Mouse (Mus musculus): ENCODE measurements around the gene Itga7. TPM values are rescaled to one million over a fixed set of nuclear protein-coding genes. Genes with fewer than 3 reads are reported as not detected.

Itga7 gene
- polyA plus RNA-seq, 1 experiment from 2014 or later: 4.2 TPM

DNA sequence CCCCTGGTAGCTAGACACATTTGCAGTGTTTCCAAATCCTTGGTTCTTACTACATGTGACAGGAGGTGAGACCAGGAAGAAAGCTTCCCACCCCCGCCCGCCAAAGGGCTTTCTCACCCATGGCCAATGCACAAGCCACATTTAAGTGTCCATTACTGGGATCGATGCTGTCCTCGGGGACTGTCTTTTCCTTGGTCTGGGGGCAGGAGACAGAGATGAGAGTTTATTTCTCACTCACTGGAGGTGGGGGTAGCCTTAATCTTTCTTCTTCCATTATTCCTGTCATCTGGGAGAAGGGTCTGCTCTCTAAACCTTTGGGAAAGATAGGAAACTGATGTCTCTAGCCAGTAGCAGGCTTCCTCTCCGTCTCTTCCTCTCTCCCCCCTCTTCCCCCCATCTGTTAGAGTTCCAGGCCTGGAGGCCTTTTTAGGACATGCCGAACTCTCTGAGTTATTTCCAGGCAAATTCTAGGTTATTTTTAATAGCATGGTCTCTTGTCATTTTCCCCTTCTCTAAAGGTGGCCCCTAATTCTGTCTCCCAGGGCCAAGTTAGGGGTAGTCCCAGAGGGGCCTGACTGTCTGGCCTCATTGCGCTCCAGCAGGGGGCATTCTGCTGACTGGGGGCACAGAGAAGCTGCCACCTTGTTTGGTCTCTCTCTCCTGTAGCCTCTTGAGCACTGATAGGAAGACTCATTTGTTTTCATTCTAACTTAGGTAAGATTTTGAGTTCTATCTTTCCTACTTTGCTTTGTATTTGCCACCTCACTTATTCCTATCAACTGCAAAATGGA is 1.6 kb downstream of the Itga7 start:
- Histone ChIP-seq H3K9me3 (ENCODE audit: control insufficient read depth, low read length) (no peaks in the 10 kb centered on the region), H3K36me3 (ENCODE audit: control insufficient read depth, insufficient read depth, low read length) (no peaks in the 10 kb centered on the region), H3K4me2 (ENCODE audit: low read depth) (no peak overlapping the region), H3K27ac (ENCODE audit: low read depth, low read length) (no peak overlapping the region), H3K4me3 (ENCODE audit: low read depth, low read length) (no peak overlapping the region), H3K4me1 (ENCODE audit: control insufficient read depth, insufficient read depth, low read length) (no peaks in the 10 kb centered on the region), H3K9ac (ENCODE audit: low read length) (no peak overlapping the region), H3K27me3 (ENCODE audit: control insufficient read depth, insufficient read depth, low read length) (peaks cover 34% of the 10 kb centered on the region)
- DNase-seq (ENCODE audit: low spot score) (no peak), ATAC-seq (ENCODE audit: insufficient read depth, low FRiP score, low TSS enrichment) (no peak)
- 65% methylated on average over 7 of the region's 7 CpGs for WGBS

DNA sequence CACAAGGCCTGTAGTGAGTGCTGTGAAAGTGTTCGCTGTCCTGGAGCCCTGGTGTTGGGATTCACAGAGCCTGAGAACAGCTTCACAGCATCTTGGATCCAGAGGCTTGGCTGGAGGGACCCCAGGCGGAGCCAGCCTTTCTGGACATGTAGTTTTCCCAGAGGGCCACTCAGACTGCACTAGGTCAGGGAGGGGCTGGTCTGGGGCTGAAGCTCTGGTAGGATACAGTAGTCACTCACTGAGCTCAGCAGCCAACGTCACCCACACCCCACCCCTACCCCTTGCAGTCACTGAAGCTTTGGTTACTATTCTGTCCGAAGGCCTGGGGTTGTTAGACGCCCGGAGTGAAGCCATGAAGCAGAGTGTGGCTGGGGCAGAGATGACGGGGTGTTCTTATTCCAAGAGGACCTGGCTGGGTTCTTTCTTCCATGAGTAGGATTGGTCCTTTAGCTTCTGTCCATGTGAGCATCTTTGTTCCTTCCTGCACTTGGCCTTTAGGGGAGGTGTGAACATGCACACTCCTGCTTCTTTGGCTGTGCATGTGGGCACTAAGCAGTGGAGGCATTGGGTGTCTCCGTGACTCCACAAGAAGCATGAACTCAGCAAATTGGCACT is 2.3 kb downstream of the Itga7 start:
- no peak overlapping the region for H3K9ac ChIP-seq (ENCODE audit: low read length)
- 75% methylated on average over 8 of the region's 8 CpGs for WGBS
- H3K4me1 ChIP-seq (ENCODE audit: control insufficient read depth, insufficient read depth, low read length): no peaks in the 10 kb centered on the region
- H3K27me3 ChIP-seq (ENCODE audit: control insufficient read depth, insufficient read depth, low read length): peaks cover 34% of the 10 kb centered on the region
- no peaks in the 10 kb centered on the region for H3K36me3 ChIP-seq (ENCODE audit: control insufficient read depth, insufficient read depth, low read length)
- ATAC-seq (ENCODE audit: insufficient read depth, low FRiP score, low TSS enrichment) (no peak), DNase-seq (ENCODE audit: low spot score) (no peak)
- no peak overlapping the region for H3K4me2 ChIP-seq (ENCODE audit: low read depth)
- H3K9me3 ChIP-seq (ENCODE audit: control insufficient read depth, low read length): no peaks in the 10 kb centered on the region
- H3K4me3 ChIP-seq (ENCODE audit: low read depth, low read length): no peak overlapping the region
- no peak overlapping the region for H3K27ac ChIP-seq (ENCODE audit: low read depth, low read length)

DNA sequence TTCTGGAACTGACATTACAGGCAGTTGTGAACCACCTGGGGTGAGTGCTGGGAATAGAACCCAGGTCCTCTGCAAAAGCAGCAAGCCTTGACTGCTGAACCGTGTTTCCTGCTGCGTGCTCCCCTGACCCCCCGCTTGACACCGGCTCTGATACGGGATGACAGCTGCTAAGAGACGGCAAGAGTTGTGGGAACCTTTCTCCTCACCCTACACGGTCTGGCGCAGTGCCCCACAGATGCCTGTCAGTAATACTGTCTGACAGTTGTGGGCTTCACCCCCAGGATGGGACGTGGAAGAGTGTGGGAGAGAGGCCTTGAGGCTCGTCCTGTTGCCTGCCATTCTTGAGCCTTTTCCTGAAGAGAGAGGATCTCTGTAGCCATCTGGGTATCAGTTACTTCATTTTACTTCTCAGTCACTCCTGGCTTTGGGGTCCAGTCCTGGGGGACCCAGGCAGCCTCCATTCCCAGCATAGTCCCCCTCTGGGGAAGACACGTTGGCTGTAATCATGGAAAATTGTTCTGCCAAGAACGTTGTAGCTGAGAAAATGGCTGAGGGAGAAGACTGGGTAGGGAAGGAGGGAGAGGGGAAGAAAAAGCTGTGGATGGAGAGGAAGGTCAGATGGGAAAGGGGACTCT is 4.3 kb downstream of the Itga7 start:
- Histone ChIP-seq H3K27ac (ENCODE audit: low read depth, low read length) (no peak overlapping the region), H3K4me2 (ENCODE audit: low read depth) (no peak overlapping the region), H3K27me3 (ENCODE audit: control insufficient read depth, insufficient read depth, low read length) (peaks cover 24% of the 10 kb centered on the region), H3K4me3 (ENCODE audit: low read depth, low read length) (no peak overlapping the region), H3K9me3 (ENCODE audit: control insufficient read depth, low read length) (no peaks in the 10 kb centered on the region), H3K9ac (ENCODE audit: low read length) (no peak overlapping the region), H3K36me3 (ENCODE audit: control insufficient read depth, insufficient read depth, low read length) (no peaks in the 10 kb centered on the region), H3K4me1 (ENCODE audit: control insufficient read depth, insufficient read depth, low read length) (no peaks in the 10 kb centered on the region)
- DNase-seq (ENCODE audit: low spot score) (no peak), ATAC-seq (ENCODE audit: insufficient read depth, low FRiP score, low TSS enrichment) (no peak)
- WGBS: 69% methylated on average over 12 of the region's 12 CpGs

DNA sequence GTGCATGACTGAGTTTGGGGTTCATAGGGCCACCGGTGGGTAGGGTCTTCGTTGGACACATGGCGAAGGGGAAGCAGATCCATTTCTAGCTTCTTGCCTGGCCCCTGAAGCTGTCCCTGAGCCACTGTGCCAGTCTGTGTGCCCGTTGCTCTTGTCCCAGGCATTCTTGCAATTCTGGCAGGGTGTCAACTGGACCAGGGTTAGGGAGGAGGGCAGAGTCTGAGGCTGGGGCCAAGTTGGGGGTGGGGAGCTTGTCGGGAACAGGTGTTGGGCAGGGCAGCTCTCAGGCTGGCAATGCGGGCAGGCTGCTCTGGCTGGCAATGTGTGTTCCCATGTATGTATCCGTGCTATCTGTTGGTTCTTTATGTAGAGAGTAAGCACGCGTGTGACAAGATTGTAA is 4.8 kb downstream of the Itga7 start:
- no peak for DNase-seq (ENCODE audit: low spot score)
- no peaks in the 10 kb centered on the region for H3K4me1 ChIP-seq (ENCODE audit: control insufficient read depth, insufficient read depth, low read length)
- no peak overlapping the region for H3K27ac ChIP-seq (ENCODE audit: low read depth, low read length)
- H3K9me3 ChIP-seq (ENCODE audit: control insufficient read depth, low read length): no peaks in the 10 kb centered on the region
- H3K4me2 ChIP-seq (ENCODE audit: low read depth): no peak overlapping the region
- WGBS: 82% methylated on average over 9 of the region's 9 CpGs
- no peak overlapping the region for H3K4me3 ChIP-seq (ENCODE audit: low read depth, low read length)
- H3K9ac ChIP-seq (ENCODE audit: low read length): no peak overlapping the region
- no peak for ATAC-seq (ENCODE audit: insufficient read depth, low FRiP score, low TSS enrichment)
- peaks cover 19% of the 10 kb centered on the region for H3K27me3 ChIP-seq (ENCODE audit: control insufficient read depth, insufficient read depth, low read length)
- no peaks in the 10 kb centered on the region for H3K36me3 ChIP-seq (ENCODE audit: control insufficient read depth, insufficient read depth, low read length)

DNA sequence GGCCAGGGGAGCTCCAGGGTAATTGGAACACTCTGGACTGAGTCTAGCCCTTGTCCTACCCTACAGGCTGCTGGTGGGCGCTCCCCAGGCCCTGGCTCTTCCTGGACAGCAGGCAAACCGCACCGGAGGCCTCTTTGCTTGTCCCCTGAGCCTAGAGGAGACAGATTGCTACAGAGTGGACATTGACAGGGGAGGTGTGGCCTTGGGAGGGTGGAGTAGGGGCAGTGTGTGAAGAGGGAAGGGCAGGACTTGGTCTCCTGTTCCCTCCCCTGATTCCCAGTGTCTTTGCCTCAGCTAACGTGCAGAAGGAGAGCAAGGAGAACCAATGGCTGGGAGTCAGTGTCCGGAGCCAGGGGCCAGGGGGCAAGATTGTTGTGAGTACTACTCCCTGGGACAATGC is 5.4 kb downstream of the Itga7 start:
- DNase-seq (ENCODE audit: low spot score) (no peak), ATAC-seq (ENCODE audit: insufficient read depth, low FRiP score, low TSS enrichment) (no peak)
- peaks cover 14% of the 10 kb centered on the region for H3K27me3 ChIP-seq (ENCODE audit: control insufficient read depth, insufficient read depth, low read length)
- H3K27ac ChIP-seq (ENCODE audit: low read depth, low read length): no peak overlapping the region
- no peak overlapping the region for H3K4me2 ChIP-seq (ENCODE audit: low read depth)
- H3K36me3 ChIP-seq (ENCODE audit: control insufficient read depth, insufficient read depth, low read length): no peaks in the 10 kb centered on the region
- H3K4me1 ChIP-seq (ENCODE audit: control insufficient read depth, insufficient read depth, low read length): no peaks in the 10 kb centered on the region
- H3K4me3 ChIP-seq (ENCODE audit: low read depth, low read length): no peak overlapping the region
- WGBS: 59% methylated on average over 5 of the region's 5 CpGs
- no peak overlapping the region for H3K9ac ChIP-seq (ENCODE audit: low read length)
- H3K9me3 ChIP-seq (ENCODE audit: control insufficient read depth, low read length): no peaks in the 10 kb centered on the region

DNA sequence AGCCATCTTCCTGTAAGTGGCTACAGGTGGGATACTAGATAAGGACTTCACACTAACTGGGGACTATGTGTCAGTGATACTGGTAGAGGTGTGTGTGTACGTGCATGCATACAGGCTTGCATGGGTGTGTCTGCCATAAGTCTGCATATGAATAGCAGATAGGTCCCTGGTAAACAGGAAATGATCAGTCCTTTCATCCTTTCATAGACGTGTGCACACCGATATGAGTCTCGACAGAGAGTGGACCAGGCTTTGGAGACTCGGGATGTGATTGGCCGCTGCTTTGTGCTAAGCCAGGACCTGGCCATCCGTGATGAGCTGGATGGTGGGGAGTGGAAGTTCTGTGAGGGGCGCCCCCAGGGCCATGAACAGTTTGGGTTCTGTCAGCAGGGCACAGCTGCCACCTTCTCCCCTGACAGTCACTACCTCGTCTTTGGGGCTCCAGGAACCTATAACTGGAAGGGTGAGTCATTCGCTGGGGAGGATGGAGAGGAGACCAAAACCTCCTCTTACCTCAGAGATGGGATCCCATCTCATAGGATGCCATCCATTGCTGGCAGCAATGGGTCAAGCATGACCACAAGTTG is 7.0 kb downstream of the Itga7 start:
- Histone ChIP-seq H3K36me3 (ENCODE audit: control insufficient read depth, insufficient read depth, low read length) (no peaks in the 10 kb centered on the region), H3K27ac (ENCODE audit: low read depth, low read length) (no peak overlapping the region), H3K9ac (ENCODE audit: low read length) (no peak overlapping the region), H3K27me3 (ENCODE audit: control insufficient read depth, insufficient read depth, low read length) (no peaks in the 10 kb centered on the region), H3K4me3 (ENCODE audit: low read depth, low read length) (no peak overlapping the region), H3K4me1 (ENCODE audit: control insufficient read depth, insufficient read depth, low read length) (no peaks in the 10 kb centered on the region), H3K4me2 (ENCODE audit: low read depth) (no peak overlapping the region), H3K9me3 (ENCODE audit: control insufficient read depth, low read length) (no peaks in the 10 kb centered on the region)
- ATAC-seq (ENCODE audit: insufficient read depth, low FRiP score, low TSS enrichment): no peak
- DNase-seq (ENCODE audit: low spot score): no peak
- WGBS: 85% methylated on average over 10 of the region's 10 CpGs

DNA sequence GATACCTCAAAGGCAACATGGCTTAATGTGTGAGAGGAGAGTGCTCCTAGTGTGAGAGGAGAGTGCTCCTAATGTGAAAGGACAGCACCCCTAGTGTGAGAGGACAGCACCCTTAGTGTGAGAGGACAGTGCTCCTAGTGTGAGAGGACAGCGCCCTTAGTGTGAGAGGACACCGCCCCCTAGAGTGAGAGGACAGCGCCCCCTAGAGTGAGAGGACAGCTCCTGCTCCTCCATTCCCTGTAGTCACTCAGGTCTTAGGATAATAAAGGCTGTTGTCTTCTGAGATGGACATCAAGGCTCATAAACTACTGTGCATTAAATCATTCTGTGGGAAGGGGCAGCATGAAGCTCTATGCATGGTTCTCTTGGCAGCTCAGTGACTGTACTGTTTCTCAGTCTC is 12.1 kb downstream of the Itga7 start:
- Histone ChIP-seq H3K9ac (ENCODE audit: low read length) (no peak overlapping the region), H3K4me3 (ENCODE audit: low read depth, low read length) (no peak overlapping the region), H3K4me1 (ENCODE audit: control insufficient read depth, insufficient read depth, low read length) (no peaks in the 10 kb centered on the region), H3K27ac (ENCODE audit: low read depth, low read length) (no peak overlapping the region), H3K27me3 (ENCODE audit: control insufficient read depth, insufficient read depth, low read length) (no peaks in the 10 kb centered on the region), H3K36me3 (ENCODE audit: control insufficient read depth, insufficient read depth, low read length) (no peaks in the 10 kb centered on the region), H3K4me2 (ENCODE audit: low read depth) (no peak overlapping the region), H3K9me3 (ENCODE audit: control insufficient read depth, low read length) (no peaks in the 10 kb centered on the region)
- DNase-seq (ENCODE audit: low spot score) (no peak), ATAC-seq (ENCODE audit: insufficient read depth, low FRiP score, low TSS enrichment) (no peak)
- 20% methylated on average over 3 of the region's 3 CpGs for WGBS

DNA sequence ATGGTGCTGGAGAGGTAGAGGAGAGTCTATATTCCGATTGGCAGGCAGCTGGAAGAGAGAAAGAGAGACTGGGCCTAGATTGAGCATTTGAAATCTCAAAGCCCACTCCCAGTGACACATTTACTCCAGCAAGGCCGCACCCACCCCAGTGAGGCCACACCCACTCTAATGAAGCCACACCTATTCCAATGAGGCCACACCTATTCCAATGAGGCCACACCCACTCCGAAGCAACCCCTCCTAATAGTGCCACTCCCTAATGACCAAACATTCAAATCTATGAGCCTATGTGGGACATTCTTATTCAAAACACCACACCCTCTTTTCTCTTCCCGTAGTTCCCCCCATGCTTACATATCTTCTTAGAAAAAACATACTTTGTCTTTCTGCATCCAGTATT is 13.9 kb downstream of the Itga7 start:
- H3K4me2 ChIP-seq (ENCODE audit: low read depth): no peak overlapping the region
- 87% methylated on average over 4 of the region's 4 CpGs for WGBS
- H3K9me3 ChIP-seq (ENCODE audit: control insufficient read depth, low read length): no peaks in the 10 kb centered on the region
- no peaks in the 10 kb centered on the region for H3K4me1 ChIP-seq (ENCODE audit: control insufficient read depth, insufficient read depth, low read length)
- H3K27ac ChIP-seq (ENCODE audit: low read depth, low read length): no peak overlapping the region
- H3K4me3 ChIP-seq (ENCODE audit: low read depth, low read length): no peak overlapping the region
- no peaks in the 10 kb centered on the region for H3K27me3 ChIP-seq (ENCODE audit: control insufficient read depth, insufficient read depth, low read length)
- DNase-seq (ENCODE audit: low spot score) (no peak), ATAC-seq (ENCODE audit: insufficient read depth, low FRiP score, low TSS enrichment) (no peak)
- no peaks in the 10 kb centered on the region for H3K36me3 ChIP-seq (ENCODE audit: control insufficient read depth, insufficient read depth, low read length)
- H3K9ac ChIP-seq (ENCODE audit: low read length): no peak overlapping the region

Data from neural tube, embryonic 11.5 days (tissue).